In genomic region chr6:115892363-115892762, GRCm38 (mm10) we compare ENCODE assay signal across 22 mouse cellular contexts. TPM values are rescaled to one million over a fixed set of nuclear protein-coding genes. Genes with fewer than 3 reads are reported as not detected.
DNase-seq lines count a peak whose midpoint lies in the region; ATAC-seq and TF ChIP-seq lines count a peak whose summit lies in the region.
"Had no signal": no experiment of that assay in that cellular context is flagged by ENCODE, and none has a peak within 500 bp of the region (broad histone marks: within the 10 kb centered on the region; RNA-seq: fewer than 3 reads in every experiment).

No protein-coding gene starts in this region.

- H3K9me3 ChIP-seq in lung, embryonic 15.5 days = no peaks in the 10 kb centered on the region
- H3K9me3 ChIP-seq in forebrain, embryonic 12.5 days = 0 out of 2 replicates have a peak, but pooled peaks cover 4% of the 10 kb centered on the region
- no peaks in the 10 kb centered on the region for H3K9me3 ChIP-seq in intestine, embryonic 16.5 days (ENCODE audit: control insufficient read depth, low read length)
- H3K9me3 ChIP-seq: liver, embryonic 13.5 days; neural tube, embryonic 13.5 days had no signal

- no peaks in the 10 kb centered on the region for H3K27me3 ChIP-seq in lung, embryonic 15.5 days
- no peaks in the 10 kb centered on the region for H3K27me3 ChIP-seq in forebrain, embryonic 12.5 days
- H3K27me3 ChIP-seq in intestine, embryonic 16.5 days (replicated peaks; ENCODE audit: control insufficient read depth, insufficient read depth, low read length) = no peaks in the 10 kb centered on the region
- H3K27me3 ChIP-seq: CH12.LX; limb, embryonic 12.5 days; liver, embryonic 13.5 days; neural tube, embryonic 13.5 days had no signal

- 72% methylated on average over 3 of the region's 3 CpGs for WGBS in lung, embryonic 15.5 days
- 52% methylated on average over 3 of the region's 3 CpGs for WGBS in forebrain, embryonic 12.5 days
- 73% methylated on average over 3 of the region's 3 CpGs for WGBS in intestine, embryonic 16.5 days

- no peak overlapping the region for H3K9ac ChIP-seq in lung, embryonic 15.5 days
- no peak overlapping the region for H3K9ac ChIP-seq in forebrain, embryonic 12.5 days
- H3K9ac ChIP-seq in intestine, embryonic 16.5 days (ENCODE audit: low read depth, low read length) = no peak overlapping the region
- H3K9ac ChIP-seq: limb, embryonic 12.5 days; liver, embryonic 13.5 days; neural tube, embryonic 13.5 days had no signal

- no peak for DNase-seq in gastrocnemius, adult 2 months
- no peak for DNase-seq in gastrocnemius, postnatal 10 days
- DNase-seq in lung, postnatal 25 days (ENCODE audit: low spot score) = no peak
- no peak for DNase-seq in embryo, embryonic 11 days
- no peak for DNase-seq in kidney, adult 8-10 months
- DNase-seq: adrenal gland, adult 2 months; liver, embryonic 13.5 days; thymus, postnatal 4 days had no signal

- H3K36me3 ChIP-seq in lung, embryonic 15.5 days = peaks cover 19% of the 10 kb centered on the region
- H3K36me3 ChIP-seq in forebrain, embryonic 12.5 days (replicated peaks) = peaks cover 38% of the 10 kb centered on the region
- peaks cover 3% of the 10 kb centered on the region; the same call in 1 of the 2 replicates for H3K36me3 ChIP-seq in intestine, embryonic 16.5 days (ENCODE audit: control insufficient read depth, insufficient read depth, low read length)
- H3K36me3 ChIP-seq: liver, embryonic 13.5 days had no signal

- no peak for TF ChIP-seq CTCF in gastrocnemius, adult 2 months (IDR thresholded peaks at IDR 0.05)

- H3K4me3 ChIP-seq in gastrocnemius, adult 2 months = no peak overlapping the region
- no peak overlapping the region for H3K4me3 ChIP-seq in lung, embryonic 15.5 days
- H3K4me3 ChIP-seq in forebrain, embryonic 12.5 days (replicated peaks) = no peak overlapping the region
- H3K4me3 ChIP-seq in intestine, embryonic 16.5 days (ENCODE audit: low read length) = no peak overlapping the region
- H3K4me3 ChIP-seq: limb, embryonic 12.5 days; liver, embryonic 13.5 days; neural tube, embryonic 13.5 days had no signal

- intact Hi-C loops in gastrocnemius, adult 2 months (cut with DNase I) = no loop called here

- H3K27ac ChIP-seq in gastrocnemius, adult 2 months = peak overlapping the region; percentile 53
- peak overlapping the region; percentile 89; the same call in 1 of the 2 replicates for H3K27ac ChIP-seq in lung, embryonic 15.5 days
- peak overlapping the region; percentile 78 for H3K27ac ChIP-seq in forebrain, embryonic 12.5 days
- H3K27ac ChIP-seq in intestine, embryonic 16.5 days (ENCODE audit: low read length) = peak overlapping the region; percentile 50; the same call in 1 of the 2 replicates
- H3K27ac ChIP-seq: limb, embryonic 12.5 days; liver, embryonic 13.5 days; macrophage; neural tube, embryonic 13.5 days had no signal

- peaks cover 32% of the 10 kb centered on the region for H3K4me1 ChIP-seq in lung, embryonic 15.5 days
- H3K4me1 ChIP-seq in forebrain, embryonic 12.5 days = peaks cover 23% of the 10 kb centered on the region
- H3K4me1 ChIP-seq in intestine, embryonic 16.5 days (ENCODE audit: control insufficient read depth, insufficient read depth, low read length) = peaks cover 7% of the 10 kb centered on the region

- no peak for ATAC-seq in lung, embryonic 15.5 days (ENCODE audit: borderline replicate concordance, extremely low read depth, low FRiP score, low TSS enrichment)
- 0 out of 2 replicates have a peak, but pooled peaks have one; percentile 19 for ATAC-seq in forebrain, embryonic 12.5 days (ENCODE audit: low FRiP score)
- no peak for ATAC-seq in intestine, embryonic 16.5 days

- no peak overlapping the region for H3K4me2 ChIP-seq in lung, embryonic 15.5 days
- no peak overlapping the region for H3K4me2 ChIP-seq in forebrain, embryonic 12.5 days
- no peak overlapping the region for H3K4me2 ChIP-seq in intestine, embryonic 16.5 days (ENCODE audit: low read depth, low read length)
- H3K4me2 ChIP-seq: limb, embryonic 12.5 days; liver, embryonic 13.5 days; neural tube, embryonic 13.5 days had no signal

RNA-seq across cellular contexts. Expression of gene Ift122, which starts 39.1 kb away (rescaled TPM):
- 1 to 10 TPM; 4.9 to 5.1 TPM for total RNA-seq in gastrocnemius, adult 2 months (2021)
- total RNA-seq in gastrocnemius, postnatal 10 days (2021) = 10 to 100 TPM; 19.3 to 21.9 TPM
- polyA plus RNA-seq in lung, embryonic 15.5 days (2015; fragmentation: Nextera tagmentation; extraction: Ambion mirVana) = 21.9 and 24.6 TPM in 2 replicates
- polyA plus RNA-seq in forebrain, embryonic 12.5 days (2016; fragmentation: Nextera tagmentation; extraction: Ambion mirVana) = 29.9 and 30.5 TPM in 2 replicates
- 13.0 and 13.1 TPM in 2 replicates for polyA plus RNA-seq in intestine, embryonic 16.5 days (2015; fragmentation: Nextera tagmentation; extraction: Ambion mirVana)

RNA-seq across cellular contexts. Expression of gene Rho, which starts 39.2 kb away (rescaled TPM):
- under 1 TPM in 1 of 2 experiments, not detected in 1; 0.06 TPM for total RNA-seq in gastrocnemius, adult 2 months (2021)
- under 1 TPM; 0.19 to 0.32 TPM for total RNA-seq in gastrocnemius, postnatal 10 days (2021)
- polyA plus RNA-seq in lung, embryonic 15.5 days (2015; fragmentation: Nextera tagmentation; extraction: Ambion mirVana) = 0.20 and 0.35 TPM in 2 replicates
- 0.43 TPM in 1 of 2 replicates, not detected in the other for polyA plus RNA-seq in forebrain, embryonic 12.5 days (2016; fragmentation: Nextera tagmentation; extraction: Ambion mirVana)
- polyA plus RNA-seq in intestine, embryonic 16.5 days (2015; fragmentation: Nextera tagmentation; extraction: Ambion mirVana) = 0.31 TPM in 1 of 2 replicates, not detected in the other
- polyA plus RNA-seq: heart, embryonic 14.5 days; kidney, postnatal 0 days; liver, embryonic 13.5 days; macrophage had no signal

RNA-seq across cellular contexts. Expression of gene Mbd4, which starts 39.2 kb away (rescaled TPM):
- under 1 TPM; 0.75 to 0.77 TPM for total RNA-seq in gastrocnemius, adult 2 months (2021)
- 1 to 10 TPM; 2.3 to 3.7 TPM for total RNA-seq in gastrocnemius, postnatal 10 days (2021)
- 21.0 and 22.6 TPM in 2 replicates for polyA plus RNA-seq in lung, embryonic 15.5 days (2015; fragmentation: Nextera tagmentation; extraction: Ambion mirVana)
- 28.7 TPM in 2 replicates for polyA plus RNA-seq in forebrain, embryonic 12.5 days (2016; fragmentation: Nextera tagmentation; extraction: Ambion mirVana)
- 10.0 and 12.2 TPM in 2 replicates for polyA plus RNA-seq in intestine, embryonic 16.5 days (2015; fragmentation: Nextera tagmentation; extraction: Ambion mirVana)

RNA-seq across cellular contexts. Expression of gene H1foo, which starts 52.4 kb away (rescaled TPM):
- not detected for total RNA-seq in gastrocnemius, adult 2 months (2021)
- not detected for total RNA-seq in gastrocnemius, postnatal 10 days (2021)
- not detected in 2 replicates for polyA plus RNA-seq in lung, embryonic 15.5 days (2015; fragmentation: Nextera tagmentation; extraction: Ambion mirVana)
- polyA plus RNA-seq in forebrain, embryonic 12.5 days (2016; fragmentation: Nextera tagmentation; extraction: Ambion mirVana) = not detected in 2 replicates
- not detected in 2 replicates for polyA plus RNA-seq in intestine, embryonic 16.5 days (2015; fragmentation: Nextera tagmentation; extraction: Ambion mirVana)
- total RNA-seq: adrenal gland, adult 2 months; gastrocnemius, postnatal 4 days; heart, postnatal 4 days; layer of hippocampus, adult 18-20 months; left cerebral cortex, adult 18-20 months had no signal
- polyA plus RNA-seq: adrenal gland, adult 2 months; frontal cortex, adult 2 months; heart, embryonic 14.5 days; kidney, postnatal 0 days; limb, embryonic 12.5 days; liver, embryonic 13.5 days; macrophage; neural tube, embryonic 13.5 days had no signal

RNA-seq across cellular contexts. Expression of gene Efcab12, which starts 54.2 kb away (rescaled TPM):
- not detected for total RNA-seq in gastrocnemius, adult 2 months (2021)
- under 1 TPM; 0.12 to 0.14 TPM for total RNA-seq in gastrocnemius, postnatal 10 days (2021)
- 1.1 and 1.2 TPM in 2 replicates for polyA plus RNA-seq in lung, embryonic 15.5 days (2015; fragmentation: Nextera tagmentation; extraction: Ambion mirVana)
- 1.7 and 2.3 TPM in 2 replicates for polyA plus RNA-seq in forebrain, embryonic 12.5 days (2016; fragmentation: Nextera tagmentation; extraction: Ambion mirVana)
- polyA plus RNA-seq in intestine, embryonic 16.5 days (2015; fragmentation: Nextera tagmentation; extraction: Ambion mirVana) = 0.36 and 0.44 TPM in 2 replicates
